Mouse (Mus musculus) megakaryocyte, embryonic 14.5 days (primary cell): ENCODE data around the gene Cept1. TPM values are rescaled to one million over a fixed set of nuclear protein-coding genes. Genes with fewer than 3 reads are reported as not detected.

ENCODE experiments used
- H3K27me3 ChIP-seq: replicated peaks from 2 replicates; pipeline ENCODE3; 2012; ENCODE audit warnings: inconsistent platforms
- H3K36me3 ChIP-seq: replicated peaks from 2 replicates; pipeline ENCODE3; 2012; ENCODE audit warnings: low read length, inconsistent platforms, mixed read lengths
- H3K4me1 ChIP-seq: 2 replicates; pipeline ENCODE4 v1.6.1; 2012; ENCODE audit warnings: inconsistent platforms
- H3K4me3 ChIP-seq: replicated peaks from 2 replicates; pipeline ENCODE3; 2012; ENCODE audit warnings: moderate library complexity, mild to moderate bottlenecking, inconsistent platforms
- H3K9me3 ChIP-seq: 2 replicates; pipeline ENCODE4 v1.6.1; 2012; ENCODE audit warnings: inconsistent platforms
- FLI1 ChIP-seq: IDR thresholded peaks from 2 replicates; pipeline ENCODE4 v1.6.1; 2012; ENCODE audit warnings: low read length, inconsistent platforms, mixed read lengths
- GATA1 ChIP-seq: IDR thresholded peaks from 3 replicates; pipeline ENCODE4 v1.6.1; 2012; ENCODE audit warnings: mixed read lengths, low read length, inconsistent platforms, borderline replicate concordance
- polyA plus RNA-seq: library from polyadenylated mRNA; stranded (reverse); fragments of >175 nt; gene quantifications from 2 replicates; pipeline ENCODE4 v1.2.3, GENCODE M21; 2012; ENCODE audit warnings: low replicate concordance; ENCODE audit not compliant: insufficient read depth

Gene Cept1
- polyA plus RNA-seq, 1 experiment, result 9.1 TPM

GRCm38 (mm10) chr3:106483297-106483696 lies 64.3 kb downstream of the Cept1 start:
- peak overlapping the region; percentile 98 for H3K4me3 ChIP-seq
- H3K4me1 ChIP-seq, result peaks cover 74% of the 10 kb centered on the region
- no peak for TF ChIP-seq GATA1
- peaks cover 62% of the 10 kb centered on the region for H3K36me3 ChIP-seq
- H3K27me3 ChIP-seq, result no peaks in the 10 kb centered on the region
- H3K9me3 ChIP-seq, result no peaks in the 10 kb centered on the region

DNA sequence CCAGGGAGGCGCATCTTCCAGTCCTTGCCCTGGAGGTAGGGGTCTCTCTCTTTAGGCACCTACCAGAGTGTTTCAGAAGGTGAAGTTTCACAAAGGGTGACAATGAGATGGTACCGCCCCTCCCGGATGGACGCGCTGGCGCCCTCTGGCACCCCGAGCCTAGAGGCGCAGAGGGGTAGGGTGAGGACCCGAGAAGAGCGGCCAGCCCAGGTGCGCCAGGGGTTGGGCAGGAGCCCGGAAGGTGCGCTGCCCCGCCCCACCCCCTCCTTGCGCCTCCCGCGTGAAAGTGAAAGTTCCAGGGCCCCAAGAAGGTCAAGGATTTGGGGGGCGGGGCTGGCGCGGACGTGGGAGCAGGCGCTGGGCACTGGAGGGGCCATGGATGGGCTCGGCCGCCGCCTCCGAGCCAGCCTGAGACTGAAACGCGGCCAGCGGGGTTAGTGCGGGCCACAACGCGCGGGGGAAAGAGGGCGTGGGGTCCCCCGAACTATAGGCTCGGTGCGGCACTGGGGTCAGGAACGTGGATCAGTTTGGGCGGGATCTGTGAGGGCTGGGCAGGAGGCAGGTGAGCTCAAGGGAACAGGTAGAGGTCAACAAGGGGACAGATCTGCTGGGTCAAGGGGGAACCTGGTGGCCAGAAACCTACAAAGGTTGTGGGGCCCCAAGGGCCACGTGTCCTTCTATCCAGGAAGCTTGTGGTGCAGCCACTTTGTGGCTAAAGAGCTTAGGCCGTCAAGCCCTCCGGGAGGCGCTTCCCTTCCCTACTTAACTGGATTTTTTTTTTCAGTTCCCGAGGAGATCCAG lies 65.1 kb downstream of the Cept1 start, which contains the start of gene Dennd2d:
Gene Dennd2d (plus strand): TSS at position 125 of the 801 bp plus-strand sequence.
- H3K4me1 ChIP-seq, result peaks cover 66% of the 10 kb centered on the region
- peak within 1 kb of the TSS; percentile 98 for H3K4me3 ChIP-seq
- no peaks in the 10 kb centered on the region for H3K27me3 ChIP-seq
- H3K36me3 ChIP-seq, result peaks cover 54% of the 10 kb centered on the region
- TF ChIP-seq FLI1, result no peak
- no peak for TF ChIP-seq GATA1
- no peaks in the 10 kb centered on the region for H3K9me3 ChIP-seq

DNA sequence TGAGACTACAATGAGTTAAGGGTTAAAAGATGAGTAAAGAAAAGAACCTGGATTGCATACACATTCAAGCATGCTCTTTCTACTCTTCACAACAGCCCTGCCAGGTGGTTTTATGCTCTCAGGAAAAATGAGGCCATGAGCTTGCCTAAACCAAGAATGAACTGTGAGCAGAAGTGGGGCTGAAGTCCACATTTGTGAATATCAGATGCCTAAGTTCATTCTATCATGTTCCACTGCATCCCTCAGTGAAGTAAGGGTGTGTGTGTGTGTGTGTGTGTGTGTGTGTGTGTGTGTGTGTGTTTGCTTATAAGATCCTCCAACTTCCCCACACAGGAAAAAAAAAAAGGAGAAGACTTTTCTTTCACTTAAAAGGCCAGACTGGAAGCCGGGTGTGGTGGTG lies 70.7 kb downstream of the Cept1 start:
- Histone ChIP-seq H3K27me3 (no peaks in the 10 kb centered on the region), H3K4me1 (peaks cover 18% of the 10 kb centered on the region), H3K36me3 (peaks cover 22% of the 10 kb centered on the region), H3K4me3 (no peak overlapping the region), H3K9me3 (no peaks in the 10 kb centered on the region)
- TF ChIP-seq GATA1 (no peak), FLI1 (no peak)

DNA sequence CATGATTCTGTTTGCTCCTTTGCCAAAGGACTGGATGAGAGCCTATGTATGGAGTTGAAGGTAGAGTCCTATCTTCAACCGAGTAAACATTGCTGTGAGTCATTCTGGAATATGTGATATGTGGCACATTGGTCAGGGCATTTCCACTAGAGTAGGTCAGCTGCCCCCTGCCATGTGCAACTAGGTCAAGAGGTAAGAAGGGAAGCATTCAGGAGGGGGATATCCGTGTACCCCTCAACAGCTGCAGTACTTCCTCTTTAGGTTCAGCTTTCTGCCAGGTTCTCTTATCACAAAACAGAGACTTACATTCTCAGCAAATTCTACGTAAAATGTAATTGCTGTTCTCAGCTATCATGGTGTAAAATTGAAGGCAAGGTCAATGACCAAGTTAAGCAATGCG lies 73.4 kb downstream of the Cept1 start:
- Histone ChIP-seq H3K4me1 (peaks cover 8% of the 10 kb centered on the region), H3K4me3 (no peak overlapping the region), H3K9me3 (no peaks in the 10 kb centered on the region), H3K36me3 (peaks cover 4% of the 10 kb centered on the region), H3K27me3 (no peaks in the 10 kb centered on the region)
- no peak for TF ChIP-seq GATA1
- no peak for TF ChIP-seq FLI1

- H3K9me3 ChIP-seq, result no peaks in the 10 kb centered on the region
- no peak overlapping the region for H3K4me3 ChIP-seq
- no peaks in the 10 kb centered on the region for H3K36me3 ChIP-seq
- H3K4me1 ChIP-seq, result peaks cover 71% of the 10 kb centered on the region
- H3K27me3 ChIP-seq, result no peaks in the 10 kb centered on the region
- TF ChIP-seq FLI1 (no peak), GATA1 (no peak)
Observed at GRCm38 (mm10) chr3:106464750-106465149, 82.9 kb downstream of the Cept1 start.

- peaks cover 73% of the 10 kb centered on the region for H3K4me1 ChIP-seq
- no peaks in the 10 kb centered on the region for H3K9me3 ChIP-seq
- no peaks in the 10 kb centered on the region for H3K27me3 ChIP-seq
- H3K36me3 ChIP-seq, result no peaks in the 10 kb centered on the region
- TF ChIP-seq GATA1 (no peak), FLI1 (no peak)
- no peak overlapping the region for H3K4me3 ChIP-seq
Observed at GRCm38 (mm10) chr3:106462493-106462892, 85.1 kb downstream of the Cept1 start.

DNA sequence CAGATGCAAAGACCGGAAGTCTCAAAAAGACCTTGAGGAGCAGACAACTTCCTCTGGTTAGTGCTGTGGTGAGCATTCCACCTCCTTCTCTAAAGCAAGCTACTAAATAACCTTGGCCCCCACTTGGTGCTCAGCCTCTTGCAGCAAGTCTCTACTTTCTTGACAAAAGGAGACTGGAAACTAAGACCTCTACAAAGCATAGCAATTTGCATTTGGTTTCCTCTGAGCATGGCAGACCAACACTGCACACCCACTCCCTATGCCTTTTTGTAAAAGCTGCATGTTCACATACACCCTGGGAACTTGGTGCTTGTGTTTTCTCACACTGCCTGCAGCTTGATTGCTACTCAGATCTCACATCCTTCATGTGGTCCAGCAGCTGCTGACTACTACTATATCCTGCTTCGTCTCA lies 85.5 kb downstream of the Cept1 start:
- Histone ChIP-seq H3K9me3 (no peaks in the 10 kb centered on the region), H3K27me3 (no peaks in the 10 kb centered on the region), H3K4me1 (peaks cover 73% of the 10 kb centered on the region), H3K4me3 (peak overlapping the region; percentile 76), H3K36me3 (no peaks in the 10 kb centered on the region)
- TF ChIP-seq FLI1 (no peak), GATA1 (no peak)

DNA sequence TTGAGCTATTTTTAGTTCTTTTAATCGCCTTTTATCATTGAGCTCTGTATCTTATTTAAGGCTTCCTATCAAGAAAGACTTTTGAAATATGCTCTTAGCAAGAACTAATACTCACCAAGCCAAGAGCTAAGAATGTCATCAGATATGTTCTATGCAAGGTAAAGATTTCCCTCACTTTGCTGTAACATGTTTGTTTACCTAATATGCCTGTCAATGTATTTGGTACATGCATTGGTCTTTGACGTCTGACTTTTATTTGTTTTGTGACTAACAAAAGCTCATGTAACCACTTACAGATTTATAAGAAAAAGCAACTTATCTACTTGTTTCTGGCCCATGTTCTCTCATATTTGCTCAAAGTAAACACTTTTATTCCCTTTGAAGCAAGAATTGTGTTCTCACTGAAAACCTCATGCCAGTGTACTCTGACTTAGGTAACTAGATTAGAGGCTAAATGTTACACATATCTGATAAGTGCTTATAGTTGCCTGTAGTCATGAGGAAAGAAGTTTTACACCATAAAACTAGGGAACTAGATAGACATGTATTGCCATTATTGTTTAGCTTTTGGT lies 90.2 kb downstream of the Cept1 start:
- Histone ChIP-seq H3K36me3 (no peaks in the 10 kb centered on the region), H3K4me1 (peaks cover 41% of the 10 kb centered on the region), H3K27me3 (no peaks in the 10 kb centered on the region), H3K4me3 (no peak overlapping the region), H3K9me3 (no peaks in the 10 kb centered on the region)
- TF ChIP-seq GATA1 (no peak), FLI1 (no peak)

DNA sequence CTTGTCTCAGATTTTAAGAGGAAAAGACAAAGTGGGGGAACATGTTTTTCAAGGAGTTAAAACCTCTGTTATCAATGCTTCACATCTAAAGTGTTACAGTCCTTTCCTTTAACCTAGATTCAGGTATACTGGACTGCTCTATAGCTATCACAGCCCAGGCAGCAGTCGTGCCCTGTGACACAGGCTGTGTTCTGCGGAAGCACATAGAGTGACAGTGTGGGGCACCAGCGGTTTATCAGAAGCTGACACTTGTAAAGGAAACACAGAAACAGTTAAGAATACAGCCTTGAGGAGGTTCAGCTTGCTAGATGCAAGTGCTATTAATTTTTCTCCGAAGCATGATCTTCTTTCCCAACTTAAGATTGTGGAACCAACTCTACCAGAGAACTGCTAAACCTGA lies 95.0 kb downstream of the Cept1 start:
- H3K27me3 ChIP-seq, result no peaks in the 10 kb centered on the region
- H3K9me3 ChIP-seq, result no peaks in the 10 kb centered on the region
- TF ChIP-seq FLI1, result no peak
- no peak for TF ChIP-seq GATA1
- peak overlapping the region; percentile 70 for H3K4me3 ChIP-seq
- H3K36me3 ChIP-seq, result no peaks in the 10 kb centered on the region
- H3K4me1 ChIP-seq, result peaks cover 45% of the 10 kb centered on the region

Other genes with a start within 250 kb of the Cept1 start
- gene Chil6, start 141.6 kb downstream of the Cept1 start, polyA plus RNA-seq, result 0.07 TPM in 1 of 2 replicates, not detected in the other
- gene Dennd2d, start 65.4 kb downstream of the Cept1 start, polyA plus RNA-seq, result 13.9 TPM in 1 of 2 replicates, not detected in the other
- gene Dram2, start within 50 bp of the Cept1 start, polyA plus RNA-seq, result 6.3 TPM in 1 of 2 replicates, not detected in the other
- gene Lrif1, start 137.2 kb upstream of the Cept1 start, polyA plus RNA-seq, result 0.28 TPM in 1 of 2 replicates, not detected in the other
- 2.6 TPM in 1 of 2 replicates, not detected in the other for gene Cd53, start 242.3 kb upstream of the Cept1 start, polyA plus RNA-seq